Mouse (Mus musculus) stomach, embryonic 16.5 days (tissue): Measurements from ENCODE around the gene Gskip. TPM values are rescaled to one million over a fixed set of nuclear protein-coding genes. Genes with fewer than 3 reads are reported as not detected.

Experiments
- ATAC-seq: fragments of 200-750 bp; cut with Nextera tagmentation; 2 replicates; pipeline ENCODE4 v1.8.0; 2017; ENCODE audit warnings: moderate number of reproducible peaks, moderate TSS enrichment; ENCODE audit not compliant: insufficient read depth, low FRiP score
- H3K27ac ChIP-seq: fragments of 300-500 bp; sonication (generic); 2 replicates; pipeline ENCODE4 v1.5.1; 2014; ENCODE audit warnings: low read length
- H3K27me3 ChIP-seq: fragments of 300-500 bp; sonication (generic); 2 replicates; pipeline ENCODE4 v1.6.1; 2014; ENCODE audit warnings: low read length, control low read depth, mixed read lengths; ENCODE audit not compliant: control insufficient read depth, insufficient read depth
- H3K36me3 ChIP-seq: fragments of 300-500 bp; sonication (generic); 2 replicates; pipeline ENCODE4 v1.6.1; 2014; ENCODE audit warnings: low read length; ENCODE audit not compliant: control insufficient read depth, insufficient read depth
- H3K4me1 ChIP-seq: fragments of 300-500 bp; sonication (generic); 2 replicates; pipeline ENCODE4 v1.6.1; 2014; ENCODE audit warnings: low read length, control low read depth, mixed read lengths; ENCODE audit not compliant: control insufficient read depth, insufficient read depth
- H3K4me2 ChIP-seq: fragments of 300-500 bp; sonication (generic); 2 replicates; pipeline ENCODE4 v1.6.1; 2014; ENCODE audit warnings: low read depth, low read length, mixed read lengths
- H3K4me3 ChIP-seq: fragments of 300-500 bp; sonication (generic); replicated peaks from 2 replicates; pipeline ENCODE4 v1.5.1; 2014; ENCODE audit warnings: mild to moderate bottlenecking, low read length
- H3K9ac ChIP-seq: fragments of 300-500 bp; sonication (generic); 2 replicates; pipeline ENCODE4 v1.6.1; 2014; ENCODE audit warnings: low read length
- H3K9me3 ChIP-seq: fragments of 300-500 bp; sonication (generic); replicated peaks from 2 replicates; pipeline ENCODE4 v1.6.1; 2016; ENCODE audit warnings: low read length, control low read depth; ENCODE audit not compliant: control insufficient read depth
- WGBS: fragments of 180-500 bp; shearing (Covaris S2); extraction: QIAGEN DNeasy Blood & Tissue Kit; methylation state at CpG from one replicate; pipeline ENCODE4 v1.1.7; 2014; 5-methylcytosine and 5-hydroxymethylcytosine counted together
- polyA plus RNA-seq: library from polyadenylated mRNA; unstranded; fragments of >200 nt; fragmentation: Nextera tagmentation; extraction: Ambion mirVana; gene quantifications from 2 replicates; pipeline ENCODE4 v1.2.1, GENCODE M21; 2015

Gene Gskip
- polyA plus RNA-seq, result 25.9 and 30.5 TPM in 2 replicates

- no peaks in the 10 kb centered on the region for H3K9me3 ChIP-seq
- WGBS, result under 1% methylated on average over 41 of the region's 41 CpGs
- H3K4me2 ChIP-seq, result peak within 1 kb of the TSS; percentile 72
- peak; percentile 45; the same call in 1 of the 2 replicates for ATAC-seq
- H3K4me3 ChIP-seq, result peak within 1 kb of the TSS; percentile 93
- H3K36me3 ChIP-seq, result no peaks in the 10 kb centered on the region
- H3K27ac ChIP-seq, result peak within 1 kb of the TSS; percentile 93
- peak within 1 kb of the TSS; percentile 86 for H3K9ac ChIP-seq
- H3K27me3 ChIP-seq, result no peaks in the 10 kb centered on the region
- H3K4me1 ChIP-seq, result peaks cover 21% of the 10 kb centered on the region
These were observed at the start of gene Gskip for GRCm38 (mm10) chr12:105683933-105684901. Gene Gskip, plus strand, starts transcription at chr12:105684829.

GRCm38 (mm10) chr12:105636551-105636950, 48.1 kb upstream of the Gskip start:
- no peak overlapping the region for H3K9ac ChIP-seq
- no peak overlapping the region for H3K4me2 ChIP-seq
- H3K27me3 ChIP-seq, result no peaks in the 10 kb centered on the region
- no peak overlapping the region for H3K4me3 ChIP-seq
- H3K4me1 ChIP-seq, result no peaks in the 10 kb centered on the region
- H3K27ac ChIP-seq, result no peak overlapping the region
- ATAC-seq, result no peak
- no peaks in the 10 kb centered on the region for H3K9me3 ChIP-seq
- WGBS, result 90% methylated on average over 9 of the region's 9 CpGs
- peaks cover 26% of the 10 kb centered on the region for H3K36me3 ChIP-seq

GRCm38 (mm10) chr12:105637554-105637953, 47.1 kb upstream of the Gskip start:
- Histone ChIP-seq H3K4me2 (no peak overlapping the region), H3K9me3 (no peaks in the 10 kb centered on the region), H3K9ac (no peak overlapping the region), H3K4me3 (no peak overlapping the region), H3K27me3 (no peaks in the 10 kb centered on the region), H3K4me1 (no peaks in the 10 kb centered on the region), H3K27ac (no peak overlapping the region), H3K36me3 (peaks cover 26% of the 10 kb centered on the region)
- no peak for ATAC-seq
- WGBS, result 79% methylated on average over 4 of the region's 4 CpGs

- 65% methylated on average over 11 of the region's 11 CpGs for WGBS
- Histone ChIP-seq H3K27ac (no peak overlapping the region), H3K4me2 (no peak overlapping the region), H3K36me3 (peaks cover 18% of the 10 kb centered on the region), H3K9me3 (no peaks in the 10 kb centered on the region), H3K27me3 (no peaks in the 10 kb centered on the region), H3K4me3 (no peak overlapping the region), H3K4me1 (no peaks in the 10 kb centered on the region), H3K9ac (no peak overlapping the region)
- ATAC-seq, result no peak
These were observed 41.8 kb upstream of the Gskip start for GRCm38 (mm10) chr12:105642770-105643321.

- no peaks in the 10 kb centered on the region for H3K9me3 ChIP-seq
- H3K4me2 ChIP-seq, result no peak overlapping the region
- no peak for ATAC-seq
- H3K27me3 ChIP-seq, result no peaks in the 10 kb centered on the region
- H3K27ac ChIP-seq, result no peak overlapping the region
- H3K36me3 ChIP-seq, result peaks cover 21% of the 10 kb centered on the region
- no peak overlapping the region for H3K9ac ChIP-seq
- WGBS, result 93% methylated on average over 7 of the region's 7 CpGs
- H3K4me3 ChIP-seq, result no peak overlapping the region
- H3K4me1 ChIP-seq, result no peaks in the 10 kb centered on the region
These were observed 28.8 kb upstream of the Gskip start for GRCm38 (mm10) chr12:105655850-105656249.

DNA sequence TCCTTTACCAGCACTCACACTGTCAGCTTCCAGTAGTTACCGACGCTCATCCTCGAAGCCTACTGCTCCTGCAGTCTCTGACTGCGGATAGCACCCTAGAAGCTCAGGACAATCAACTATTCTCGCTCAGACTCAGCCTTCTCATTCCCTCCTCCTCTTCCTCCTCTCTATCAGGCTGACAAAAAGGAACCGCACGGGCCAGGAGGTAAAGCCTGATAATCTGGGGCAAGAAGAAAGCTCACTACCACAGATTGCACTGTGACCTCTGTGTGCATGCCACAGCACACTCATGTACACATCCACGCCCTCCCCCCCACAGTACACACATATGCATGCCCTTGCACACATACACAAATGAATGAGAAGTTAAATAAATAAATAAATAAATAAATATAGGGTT, 8.4 kb upstream of the Gskip start:
- Histone ChIP-seq H3K4me2 (no peak overlapping the region), H3K9me3 (no peaks in the 10 kb centered on the region), H3K27ac (no peak overlapping the region), H3K4me1 (no peaks in the 10 kb centered on the region), H3K4me3 (no peak overlapping the region), H3K27me3 (no peaks in the 10 kb centered on the region), H3K36me3 (peaks cover 4% of the 10 kb centered on the region), H3K9ac (no peak overlapping the region)
- WGBS, result 85% methylated on average over 8 of the region's 8 CpGs
- ATAC-seq, result no peak

GRCm38 (mm10) chr12:105678211-105678610, 6.4 kb upstream of the Gskip start:
- no peak overlapping the region for H3K27ac ChIP-seq
- H3K9ac ChIP-seq, result no peak overlapping the region
- peaks cover 2% of the 10 kb centered on the region for H3K36me3 ChIP-seq
- no peaks in the 10 kb centered on the region for H3K27me3 ChIP-seq
- H3K4me3 ChIP-seq, result no peak overlapping the region
- ATAC-seq, result no peak
- 91% methylated on average over 7 of the region's 7 CpGs for WGBS
- no peaks in the 10 kb centered on the region for H3K9me3 ChIP-seq
- no peak overlapping the region for H3K4me2 ChIP-seq
- H3K4me1 ChIP-seq, result peaks cover 5% of the 10 kb centered on the region; the same call in 1 of the 2 replicates

DNA sequence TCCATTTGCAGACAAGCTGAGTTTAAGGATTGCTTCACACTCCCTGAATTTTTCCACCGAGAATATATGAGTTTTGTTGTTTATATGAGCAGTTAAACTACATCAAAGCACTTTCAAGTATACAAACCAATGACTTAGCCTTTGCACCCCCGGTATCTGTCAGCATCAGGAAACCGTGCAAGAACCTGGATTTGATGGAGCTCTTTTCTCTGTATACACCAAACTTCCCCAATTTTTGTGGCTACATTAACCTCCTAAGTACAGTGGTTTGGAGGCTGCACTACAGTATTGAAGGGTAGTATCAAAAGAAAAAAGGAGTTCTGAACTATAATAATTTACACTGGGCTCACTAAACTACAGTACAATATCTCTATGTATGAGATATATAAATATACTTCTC, 5.9 kb upstream of the Gskip start:
- H3K9ac ChIP-seq, result no peak overlapping the region
- no peaks in the 10 kb centered on the region for H3K27me3 ChIP-seq
- H3K27ac ChIP-seq, result no peak overlapping the region
- no peak overlapping the region for H3K4me3 ChIP-seq
- H3K4me1 ChIP-seq, result peaks cover 10% of the 10 kb centered on the region; the same call in 1 of the 2 replicates
- H3K9me3 ChIP-seq, result no peaks in the 10 kb centered on the region
- ATAC-seq, result no peak
- WGBS, result 62% methylated on average over 3 of the region's 3 CpGs
- H3K36me3 ChIP-seq, result no peaks in the 10 kb centered on the region; the same call in 1 of the 2 replicates
- no peak overlapping the region for H3K4me2 ChIP-seq
